Mouse (Mus musculus): ENCODE results near the gene Slc18a3. TPM values are rescaled to one million over a fixed set of nuclear protein-coding genes. Genes with fewer than 3 reads are reported as not detected.
A peak's percentile ranks its signal among the peaks of the same experiment; 100 is the strongest.

Gene Slc18a3
- polyA plus RNA-seq (2015; fragmentation: Nextera tagmentation; extraction: Ambion mirVana): 30.1 and 33.6 TPM in 2 replicates

- whole genome bisulfite sequencing: under 1% methylated on average over 51 of the region's 70 CpGs
- Histone ChIP-seq H3K4me2 (peak within 1 kb of the TSS; percentile 63), H3K27ac (replicated peaks) (peak within 1 kb of the TSS; percentile 56), H3K4me1 (replicated peaks) (peaks cover 39% of the 10 kb centered on the region), H3K27me3 (peaks cover 97% of the 10 kb centered on the region), H3K36me3 (no peaks in the 10 kb centered on the region), H3K4me3 (peak within 1 kb of the TSS; percentile 42), H3K9ac (peak within 1 kb of the TSS; percentile 53), H3K9me3 (no peaks in the 10 kb centered on the region)
- 0 out of 2 replicates have a peak, but pooled peaks have one; percentile 29 for ATAC-seq (ENCODE audit: low read depth)
Measured at GRCm38 (mm10) chr14:32464601-32465505, at the start of gene Slc18a3. Slc18a3 (minus strand) TSS chr14:32464850.

GRCm38 (mm10) chr14:32513336-32514032 lies 48.8 kb upstream of the Slc18a3 start, which contains the start of gene Ercc6:
Ercc6 (plus strand) TSS chr14:32513521.
- peaks cover 15% of the 10 kb centered on the region for H3K36me3 ChIP-seq
- peak within 1 kb of the TSS; percentile 73 for H3K4me3 ChIP-seq
- H3K9me3 ChIP-seq: no peaks in the 10 kb centered on the region
- no peaks in the 10 kb centered on the region for H3K27me3 ChIP-seq
- peak within 1 kb of the TSS; percentile 76 for H3K9ac ChIP-seq
- H3K4me1 ChIP-seq (replicated peaks): peaks cover 22% of the 10 kb centered on the region
- WGBS: 1% methylated on average over 62 of the region's 62 CpGs
- peak within 1 kb of the TSS; percentile 86 for H3K4me2 ChIP-seq
- peak within 1 kb of the TSS; percentile 89 for H3K27ac ChIP-seq (replicated peaks)
- ATAC-seq (ENCODE audit: low read depth): peak; percentile 97

- Histone ChIP-seq H3K36me3 (peaks cover 12% of the 10 kb centered on the region), H3K27me3 (no peaks in the 10 kb centered on the region), H3K4me2 (peak overlapping the region; percentile 86), H3K9me3 (no peaks in the 10 kb centered on the region), H3K9ac (peak overlapping the region; percentile 76), H3K4me1 (replicated peaks) (peaks cover 22% of the 10 kb centered on the region), H3K4me3 (peak overlapping the region; percentile 73), H3K27ac (replicated peaks) (no peak overlapping the region; the same call in 1 of the 2 replicates)
- peak; percentile 42 for ATAC-seq (ENCODE audit: low read depth)
- WGBS: 42% methylated on average over 9 of the region's 9 CpGs
Measured at GRCm38 (mm10) chr14:32512912-32513311, 48.3 kb upstream of the Slc18a3 start.

DNA sequence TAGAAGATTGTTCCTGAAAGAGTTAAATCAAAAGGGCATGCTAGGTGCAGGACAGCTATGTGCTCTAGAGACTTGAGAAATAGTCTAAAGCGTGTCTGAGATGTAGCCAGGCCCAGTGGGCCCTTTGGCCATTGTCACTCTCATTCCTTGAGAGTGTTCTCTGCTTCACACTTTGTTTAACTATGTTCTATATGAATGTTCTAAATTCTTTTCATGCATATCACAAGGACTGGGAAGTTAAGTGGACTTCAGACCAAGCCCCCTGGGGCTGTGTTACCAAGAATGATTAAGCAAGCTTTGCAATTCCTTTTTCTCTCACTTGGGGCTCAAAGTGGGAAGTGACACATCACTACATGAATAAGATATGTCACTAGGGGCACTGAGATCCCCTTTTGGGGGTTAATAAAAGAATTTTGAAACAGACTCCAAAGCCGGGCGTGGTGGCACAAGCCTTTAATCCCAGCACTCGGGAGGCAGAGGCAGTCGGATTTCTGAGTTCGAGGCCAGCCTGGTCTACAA lies 44.9 kb upstream of the Slc18a3 start:
- Histone ChIP-seq H3K9ac (no peak overlapping the region), H3K4me2 (no peak overlapping the region), H3K36me3 (no peaks in the 10 kb centered on the region), H3K4me3 (no peak overlapping the region), H3K9me3 (no peaks in the 10 kb centered on the region), H3K4me1 (replicated peaks) (peaks cover 11% of the 10 kb centered on the region), H3K27ac (replicated peaks) (no peak overlapping the region), H3K27me3 (no peaks in the 10 kb centered on the region)
- WGBS: 88% methylated on average over 6 of the region's 6 CpGs
- ATAC-seq (ENCODE audit: low read depth): no peak

DNA sequence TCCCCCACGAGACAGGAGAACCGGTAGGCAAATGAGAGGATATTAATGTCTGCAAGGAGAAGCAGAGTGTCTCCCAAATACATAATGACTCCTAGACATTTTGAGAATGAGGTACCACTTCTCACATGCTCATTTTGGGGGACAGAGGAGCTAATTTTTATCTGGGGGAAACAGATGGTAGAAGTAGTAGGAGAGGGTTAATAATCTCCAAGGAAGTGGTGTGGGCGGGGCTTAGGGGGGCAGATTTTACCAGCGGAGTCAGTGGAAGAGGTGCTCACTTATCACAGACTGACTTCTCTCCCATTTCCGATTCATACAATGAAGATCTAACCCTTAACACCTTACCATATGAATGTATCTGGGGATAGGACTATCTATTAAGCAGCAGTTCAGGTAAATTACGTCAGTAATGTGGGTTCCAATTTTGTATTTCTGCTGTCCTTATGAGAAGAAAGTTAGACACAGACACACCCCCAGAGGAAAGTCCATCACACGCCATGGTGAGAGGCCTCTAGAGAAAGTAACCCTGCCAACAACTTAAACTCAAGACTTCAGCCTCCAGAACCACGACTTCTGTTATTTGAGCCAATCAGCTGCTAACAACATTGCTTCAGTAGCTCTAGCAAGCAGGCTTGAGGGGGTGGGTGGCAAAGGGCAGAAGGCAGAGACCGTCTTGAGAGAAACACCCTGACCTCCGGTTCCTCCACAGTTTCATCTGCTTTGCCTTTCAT lies 43.6 kb upstream of the Slc18a3 start:
- Histone ChIP-seq H3K4me2 (no peak overlapping the region), H3K9ac (no peak overlapping the region), H3K9me3 (no peaks in the 10 kb centered on the region), H3K4me1 (replicated peaks) (peaks cover 4% of the 10 kb centered on the region), H3K36me3 (no peaks in the 10 kb centered on the region), H3K27ac (replicated peaks) (no peak overlapping the region), H3K4me3 (no peak overlapping the region), H3K27me3 (no peaks in the 10 kb centered on the region)
- no peak for ATAC-seq (ENCODE audit: low read depth)
- WGBS: 73% methylated on average over 10 of the region's 10 CpGs

DNA sequence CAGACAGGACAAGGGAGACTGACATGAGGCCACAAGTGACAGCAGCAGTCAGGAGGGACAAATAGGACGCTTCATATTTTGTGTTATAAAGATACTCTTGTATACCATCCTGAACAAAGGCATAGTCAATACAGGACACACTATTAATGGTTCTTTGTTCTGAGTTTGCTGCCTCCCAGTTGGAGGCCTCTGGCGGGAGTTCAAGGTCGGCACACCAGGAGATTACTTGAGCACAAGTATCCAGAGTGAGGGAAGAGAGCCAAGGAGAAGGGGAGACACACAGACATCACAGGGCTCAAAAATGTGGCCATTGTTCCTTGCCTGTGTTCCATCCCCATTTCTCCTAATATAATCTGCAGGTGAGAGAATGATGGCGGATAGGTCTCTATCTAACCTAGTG lies 42.6 kb upstream of the Slc18a3 start:
- Histone ChIP-seq H3K36me3 (no peaks in the 10 kb centered on the region), H3K27ac (replicated peaks) (no peak overlapping the region), H3K4me1 (replicated peaks) (no peaks in the 10 kb centered on the region), H3K9ac (no peak overlapping the region), H3K4me2 (no peak overlapping the region), H3K4me3 (no peak overlapping the region), H3K9me3 (no peaks in the 10 kb centered on the region), H3K27me3 (no peaks in the 10 kb centered on the region)
- ATAC-seq (ENCODE audit: low read depth): no peak
- WGBS: 80% methylated on average over 4 of the region's 4 CpGs

- no peak overlapping the region for H3K4me2 ChIP-seq
- no peak overlapping the region for H3K27ac ChIP-seq (replicated peaks)
- no peak for ATAC-seq (ENCODE audit: low read depth)
- no peaks in the 10 kb centered on the region for H3K4me1 ChIP-seq (replicated peaks)
- H3K9ac ChIP-seq: no peak overlapping the region
- H3K27me3 ChIP-seq: no peaks in the 10 kb centered on the region
- no peaks in the 10 kb centered on the region for H3K9me3 ChIP-seq
- H3K4me3 ChIP-seq: no peak overlapping the region
- WGBS: 90% methylated on average over 10 of the region's 10 CpGs
- H3K36me3 ChIP-seq: no peaks in the 10 kb centered on the region
Measured at GRCm38 (mm10) chr14:32506329-32506728, 41.7 kb upstream of the Slc18a3 start.

DNA sequence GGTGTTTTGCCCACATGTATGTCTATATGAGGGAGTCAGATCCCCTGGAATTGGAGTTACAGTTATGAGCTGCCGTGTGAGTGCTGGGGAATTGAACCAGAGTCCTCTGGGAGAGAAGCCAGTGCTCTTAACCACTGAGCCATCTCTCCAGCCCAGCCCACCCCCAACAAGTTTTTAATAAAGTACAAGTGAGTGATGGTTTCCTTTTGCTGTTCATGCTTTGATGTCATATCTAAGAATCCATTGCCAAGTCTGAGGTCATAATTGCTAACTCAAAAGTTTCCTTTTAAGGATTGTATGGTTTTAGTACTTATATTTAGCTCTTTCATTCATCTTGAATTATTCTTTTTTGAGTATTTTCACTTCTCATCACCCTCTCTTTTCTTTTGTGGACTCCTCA lies 39.2 kb upstream of the Slc18a3 start:
- ATAC-seq (ENCODE audit: low read depth): no peak

GRCm38 (mm10) chr14:32502764-32503688 lies 38.4 kb upstream of the Slc18a3 start:
- H3K9ac ChIP-seq: no peak overlapping the region
- no peaks in the 10 kb centered on the region for H3K36me3 ChIP-seq
- WGBS: 68% methylated on average over 9 of the region's 9 CpGs
- H3K9me3 ChIP-seq: no peaks in the 10 kb centered on the region
- H3K4me3 ChIP-seq: no peak overlapping the region
- no peak for ATAC-seq (ENCODE audit: low read depth)
- H3K4me1 ChIP-seq (replicated peaks): no peaks in the 10 kb centered on the region
- no peaks in the 10 kb centered on the region for H3K27me3 ChIP-seq
- no peak overlapping the region for H3K4me2 ChIP-seq
- H3K27ac ChIP-seq (replicated peaks): no peak overlapping the region

More for the DNA sequence above, 39.2 kb upstream of the Slc18a3 start:
- WGBS: 80% methylated on average over 1 of the region's 1 CpGs
- no peaks in the 10 kb centered on the region for H3K9me3 ChIP-seq
- H3K27ac ChIP-seq (replicated peaks): no peak overlapping the region
- H3K27me3 ChIP-seq: no peaks in the 10 kb centered on the region
- no peak overlapping the region for H3K9ac ChIP-seq
- no peaks in the 10 kb centered on the region for H3K4me1 ChIP-seq (replicated peaks)
- no peaks in the 10 kb centered on the region for H3K36me3 ChIP-seq
- no peak overlapping the region for H3K4me2 ChIP-seq
- H3K4me3 ChIP-seq: no peak overlapping the region

- Histone ChIP-seq H3K9ac (no peak overlapping the region), H3K27ac (replicated peaks) (no peak overlapping the region), H3K27me3 (no peaks in the 10 kb centered on the region), H3K4me1 (replicated peaks) (no peaks in the 10 kb centered on the region), H3K4me2 (no peak overlapping the region), H3K36me3 (no peaks in the 10 kb centered on the region), H3K4me3 (no peak overlapping the region), H3K9me3 (no peaks in the 10 kb centered on the region)
- 77% methylated on average over 2 of the region's 2 CpGs for WGBS
- ATAC-seq (ENCODE audit: low read depth): no peak
Measured at GRCm38 (mm10) chr14:32501303-32501702, 36.7 kb upstream of the Slc18a3 start.

Data from neural tube, embryonic 13.5 days (tissue).